Mouse (Mus musculus): ENCODE data around the gene Zfp768. TPM values are rescaled to one million over a fixed set of nuclear protein-coding genes. Genes with fewer than 3 reads are reported as not detected.
"Not testable (repeated sequence)": the region's sequence is repeated elsewhere in the genome, so short reads cannot be mapped to it uniquely, and the experiment has no call there.

Zfp768 gene
- polyA plus RNA-seq, 1 experiment from 2014 or later = 3.3 TPM

GRCm38 (mm10) chr7:127343351-127344019, 1.9 kb downstream of the Zfp768 start:
- H3K27ac ChIP-seq (ENCODE audit: low read depth, low read length) = no peak overlapping the region
- no peak for ATAC-seq (ENCODE audit: low read depth)
- no peak overlapping the region for H3K4me2 ChIP-seq (ENCODE audit: low read depth, low read length)
- WGBS = 95% methylated on average over 38 of the region's 38 CpGs
- no peaks in the 10 kb centered on the region for H3K9me3 ChIP-seq (ENCODE audit: control insufficient read depth, low read length)
- H3K27me3 ChIP-seq (ENCODE audit: control insufficient read depth, insufficient read depth, low read length) = no peaks in the 10 kb centered on the region
- H3K36me3 ChIP-seq (ENCODE audit: control insufficient read depth, insufficient read depth, low read length) = 0 out of 2 replicates have a peak, but pooled peaks cover 13% of the 10 kb centered on the region
- H3K4me3 ChIP-seq (ENCODE audit: low read depth, low read length) = no peak overlapping the region
- H3K4me1 ChIP-seq (ENCODE audit: control insufficient read depth, insufficient read depth, low read length) = peaks cover 11% of the 10 kb centered on the region; the same call in 1 of the 2 replicates
- H3K9ac ChIP-seq (replicated peaks; ENCODE audit: low read depth, low read length) = no peak overlapping the region

DNA sequence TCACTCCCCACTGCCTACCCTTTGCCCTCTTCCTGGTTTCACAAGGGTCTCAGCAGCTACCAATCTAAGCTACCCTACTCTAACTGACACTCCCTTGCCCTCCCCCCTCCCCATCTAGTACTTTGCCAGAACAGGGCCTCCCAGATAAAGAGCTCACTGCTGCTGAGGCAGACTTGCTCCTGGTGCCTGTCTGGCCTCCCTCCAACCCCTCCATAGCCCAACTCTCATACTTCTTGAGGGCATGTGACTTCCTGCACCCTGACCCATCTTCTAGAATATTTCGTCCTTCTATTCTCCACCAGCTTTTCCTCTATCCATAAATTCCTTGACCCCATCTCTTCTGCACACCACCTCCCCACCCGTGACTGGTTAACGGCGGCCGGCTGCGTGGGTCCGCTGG, 2.5 kb downstream of the Zfp768 start:
- 0 out of 2 replicates have a peak, but pooled peaks cover 13% of the 10 kb centered on the region for H3K36me3 ChIP-seq (ENCODE audit: control insufficient read depth, insufficient read depth, low read length)
- no peak overlapping the region for H3K4me3 ChIP-seq (ENCODE audit: low read depth, low read length)
- no peak overlapping the region for H3K9ac ChIP-seq (replicated peaks; ENCODE audit: low read depth, low read length)
- H3K27ac ChIP-seq (ENCODE audit: low read depth, low read length) = no peak overlapping the region
- H3K27me3 ChIP-seq (ENCODE audit: control insufficient read depth, insufficient read depth, low read length) = no peaks in the 10 kb centered on the region
- H3K4me2 ChIP-seq (ENCODE audit: low read depth, low read length) = no peak overlapping the region
- 97% methylated on average over 7 of the region's 7 CpGs for WGBS
- no peak for ATAC-seq (ENCODE audit: low read depth)
- H3K4me1 ChIP-seq (ENCODE audit: control insufficient read depth, insufficient read depth, low read length) = peaks cover 11% of the 10 kb centered on the region; the same call in 1 of the 2 replicates
- no peaks in the 10 kb centered on the region for H3K9me3 ChIP-seq (ENCODE audit: control insufficient read depth, low read length)

DNA sequence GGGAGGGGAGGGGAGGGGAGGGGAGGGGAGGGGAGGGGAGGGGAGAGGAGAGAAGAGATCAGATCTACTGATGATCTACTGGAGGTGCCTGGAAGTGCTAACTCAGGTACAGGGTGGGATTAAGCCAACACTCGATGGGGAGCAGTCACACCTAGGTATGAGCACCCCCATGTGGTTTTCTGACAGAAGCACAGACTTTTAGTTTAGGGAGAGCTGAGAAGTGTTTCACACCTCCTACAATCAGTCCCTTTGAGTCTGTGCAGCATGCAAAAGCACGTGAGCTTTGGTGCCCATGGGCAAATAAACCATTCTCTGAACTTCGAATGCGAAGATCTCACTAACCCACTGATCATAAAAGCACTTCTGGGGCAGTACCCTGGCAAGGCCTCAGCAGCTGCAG, 3.1 kb downstream of the Zfp768 start:
- Histone ChIP-seq H3K9me3 (ENCODE audit: control insufficient read depth, low read length) (no peaks in the 10 kb centered on the region), H3K27ac (ENCODE audit: low read depth, low read length) (no peak overlapping the region), H3K9ac (replicated peaks; ENCODE audit: low read depth, low read length) (no peak overlapping the region), H3K27me3 (ENCODE audit: control insufficient read depth, insufficient read depth, low read length) (no peaks in the 10 kb centered on the region), H3K36me3 (ENCODE audit: control insufficient read depth, insufficient read depth, low read length) (0 out of 2 replicates have a peak, but pooled peaks cover 13% of the 10 kb centered on the region), H3K4me1 (ENCODE audit: control insufficient read depth, insufficient read depth, low read length) (peaks cover 11% of the 10 kb centered on the region; the same call in 1 of the 2 replicates), H3K4me2 (ENCODE audit: low read depth, low read length) (no peak overlapping the region), H3K4me3 (ENCODE audit: low read depth, low read length) (no peak overlapping the region)
- 66% methylated on average over 4 of the region's 4 CpGs for WGBS
- ATAC-seq (ENCODE audit: low read depth) = no peak

- 96% methylated on average over 6 of the region's 6 CpGs for WGBS
- H3K4me2 ChIP-seq (ENCODE audit: low read depth, low read length); H3K27me3 ChIP-seq (ENCODE audit: control insufficient read depth, insufficient read depth, low read length); H3K4me1 ChIP-seq (ENCODE audit: control insufficient read depth, insufficient read depth, low read length); H3K27ac ChIP-seq (ENCODE audit: low read depth, low read length); H3K9ac ChIP-seq (replicated peaks; ENCODE audit: low read depth, low read length); ATAC-seq (ENCODE audit: low read depth); H3K9me3 ChIP-seq (ENCODE audit: control insufficient read depth, low read length); H3K4me3 ChIP-seq (ENCODE audit: low read depth, low read length): not testable (repeated sequence)
- H3K36me3 ChIP-seq (ENCODE audit: control insufficient read depth, insufficient read depth, low read length) = 0 out of 2 replicates have a peak, but pooled peaks cover 13% of the 10 kb centered on the region
Observed at GRCm38 (mm10) chr7:127341861-127342260, 3.5 kb downstream of the Zfp768 start.

DNA sequence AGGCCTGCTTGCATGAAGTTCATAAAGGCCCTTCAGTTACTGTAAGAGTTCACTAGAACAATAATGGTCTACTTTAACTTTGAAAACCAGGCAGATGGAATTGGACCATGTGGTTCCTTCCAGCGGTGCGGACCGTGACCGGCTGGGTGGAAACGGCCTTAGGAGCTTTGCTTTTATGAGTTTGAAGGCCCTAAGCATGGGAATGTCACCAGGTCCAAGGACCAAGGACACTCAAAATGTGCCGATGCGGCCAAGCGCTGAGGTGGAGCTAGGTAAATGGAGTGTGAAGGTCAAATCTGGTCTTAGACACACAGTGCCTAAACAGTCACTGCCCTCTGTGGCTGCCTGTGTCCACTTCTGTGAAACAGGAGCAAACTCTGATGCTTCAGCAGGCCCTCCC, 4.0 kb downstream of the Zfp768 start:
- peaks cover 6% of the 10 kb centered on the region; the same call in 1 of the 2 replicates for H3K4me1 ChIP-seq (ENCODE audit: control insufficient read depth, insufficient read depth, low read length)
- no peak for ATAC-seq (ENCODE audit: low read depth)
- H3K9ac ChIP-seq (replicated peaks; ENCODE audit: low read depth, low read length) = no peak overlapping the region
- 0 out of 2 replicates have a peak, but pooled peaks cover 13% of the 10 kb centered on the region for H3K36me3 ChIP-seq (ENCODE audit: control insufficient read depth, insufficient read depth, low read length)
- H3K4me2 ChIP-seq (ENCODE audit: low read depth, low read length) = no peak overlapping the region
- H3K4me3 ChIP-seq (ENCODE audit: low read depth, low read length) = no peak overlapping the region
- 97% methylated on average over 8 of the region's 8 CpGs for WGBS
- H3K9me3 ChIP-seq (ENCODE audit: control insufficient read depth, low read length) = no peaks in the 10 kb centered on the region
- H3K27me3 ChIP-seq (ENCODE audit: control insufficient read depth, insufficient read depth, low read length) = no peaks in the 10 kb centered on the region
- H3K27ac ChIP-seq (ENCODE audit: low read depth, low read length) = no peak overlapping the region

DNA sequence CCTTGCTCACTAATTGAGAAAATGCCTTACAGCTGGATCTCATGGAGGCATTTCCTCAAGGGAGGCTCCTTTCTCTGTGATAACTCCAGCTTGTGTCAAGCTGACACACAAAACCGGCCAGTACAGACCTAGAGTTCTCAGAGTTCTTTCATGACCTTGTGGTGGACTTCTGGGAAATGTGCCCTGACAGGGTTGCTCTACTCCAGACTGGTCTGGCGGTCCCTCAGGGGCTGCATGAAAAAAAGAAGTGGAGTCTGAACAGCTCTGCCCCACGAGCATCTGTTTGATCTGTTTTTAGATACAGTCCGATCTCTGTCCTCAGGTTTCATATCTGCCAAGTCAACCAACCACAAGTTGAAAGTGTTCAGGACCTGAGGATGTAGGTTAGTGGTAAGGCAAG, 7.8 kb downstream of the Zfp768 start:
- no peaks in the 10 kb centered on the region for H3K9me3 ChIP-seq (ENCODE audit: control insufficient read depth, low read length)
- no peak for ATAC-seq (ENCODE audit: low read depth)
- no peak overlapping the region for H3K4me3 ChIP-seq (ENCODE audit: low read depth, low read length)
- H3K4me1 ChIP-seq (ENCODE audit: control insufficient read depth, insufficient read depth, low read length) = no peaks in the 10 kb centered on the region
- H3K36me3 ChIP-seq (ENCODE audit: control insufficient read depth, insufficient read depth, low read length) = 0 out of 2 replicates have a peak, but pooled peaks cover 1% of the 10 kb centered on the region
- 77% methylated on average over 4 of the region's 4 CpGs for WGBS
- no peak overlapping the region for H3K27ac ChIP-seq (ENCODE audit: low read depth, low read length)
- H3K27me3 ChIP-seq (ENCODE audit: control insufficient read depth, insufficient read depth, low read length) = no peaks in the 10 kb centered on the region
- no peak overlapping the region for H3K9ac ChIP-seq (replicated peaks; ENCODE audit: low read depth, low read length)
- H3K4me2 ChIP-seq (ENCODE audit: low read depth, low read length) = no peak overlapping the region

DNA sequence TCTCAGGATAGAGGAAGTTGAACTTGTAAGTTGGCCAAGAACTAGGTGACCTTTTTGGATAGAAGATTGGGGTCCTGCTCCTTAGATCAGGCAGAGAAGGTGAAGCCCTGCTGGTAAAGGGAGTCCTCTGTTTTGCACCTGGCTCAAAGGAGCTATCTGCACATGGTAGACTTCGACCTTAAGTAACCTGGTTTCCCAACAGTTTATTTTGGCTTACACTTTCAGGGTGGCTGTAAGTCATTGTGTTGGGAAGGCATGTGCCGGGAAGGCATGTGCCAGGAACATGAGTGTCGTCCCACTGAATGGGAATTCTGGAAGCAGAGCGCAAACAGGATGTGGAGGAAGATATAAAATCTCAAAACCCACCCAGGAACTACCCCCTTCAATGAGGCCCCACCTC, 9.8 kb downstream of the Zfp768 start:
- H3K27ac ChIP-seq (ENCODE audit: low read depth, low read length) = no peak overlapping the region
- ATAC-seq (ENCODE audit: low read depth) = no peak
- H3K9me3 ChIP-seq (ENCODE audit: control insufficient read depth, low read length) = no peaks in the 10 kb centered on the region
- H3K27me3 ChIP-seq (ENCODE audit: control insufficient read depth, insufficient read depth, low read length) = no peaks in the 10 kb centered on the region
- H3K36me3 ChIP-seq (ENCODE audit: control insufficient read depth, insufficient read depth, low read length) = no peaks in the 10 kb centered on the region
- WGBS = 92% methylated on average over 4 of the region's 4 CpGs
- no peak overlapping the region for H3K4me2 ChIP-seq (ENCODE audit: low read depth, low read length)
- H3K4me3 ChIP-seq (ENCODE audit: low read depth, low read length) = no peak overlapping the region
- no peak overlapping the region for H3K9ac ChIP-seq (replicated peaks; ENCODE audit: low read depth, low read length)
- H3K4me1 ChIP-seq (ENCODE audit: control insufficient read depth, insufficient read depth, low read length) = no peaks in the 10 kb centered on the region

GRCm38 (mm10) chr7:127333240-127333639, 12.1 kb downstream of the Zfp768 start:
- ATAC-seq (ENCODE audit: low read depth) = no peak
- no peaks in the 10 kb centered on the region for H3K36me3 ChIP-seq (ENCODE audit: control insufficient read depth, insufficient read depth, low read length)
- H3K9me3 ChIP-seq (ENCODE audit: control insufficient read depth, low read length) = no peaks in the 10 kb centered on the region
- no peak overlapping the region for H3K4me3 ChIP-seq (ENCODE audit: low read depth, low read length)
- H3K27ac ChIP-seq (ENCODE audit: low read depth, low read length) = no peak overlapping the region
- no peaks in the 10 kb centered on the region for H3K27me3 ChIP-seq (ENCODE audit: control insufficient read depth, insufficient read depth, low read length)
- H3K4me1 ChIP-seq (ENCODE audit: control insufficient read depth, insufficient read depth, low read length) = no peaks in the 10 kb centered on the region
- H3K4me2 ChIP-seq (ENCODE audit: low read depth, low read length) = no peak overlapping the region
- WGBS = 91% methylated on average over 6 of the region's 6 CpGs
- no peak overlapping the region for H3K9ac ChIP-seq (replicated peaks; ENCODE audit: low read depth, low read length)

DNA sequence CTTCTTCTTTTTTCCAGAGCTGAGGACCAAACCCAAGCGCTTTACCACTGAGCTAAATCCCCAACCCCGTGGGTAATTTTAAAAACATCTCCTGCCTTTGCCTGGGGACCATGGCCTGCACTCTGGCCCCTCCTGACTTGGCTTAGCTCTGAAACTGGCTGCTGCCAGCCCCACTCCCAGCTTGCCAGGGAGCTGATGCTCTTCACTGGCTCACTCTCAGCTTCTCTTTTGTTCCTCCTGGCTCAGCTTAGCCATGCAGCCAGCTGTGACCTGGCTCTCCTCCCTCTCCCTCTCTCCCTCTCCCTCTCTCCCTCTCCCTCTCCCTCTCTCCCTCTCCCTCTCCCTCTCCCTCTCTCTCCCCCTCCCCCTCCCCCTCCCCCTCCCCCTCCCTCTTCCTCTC, 18.7 kb downstream of the Zfp768 start:
- H3K27ac ChIP-seq (ENCODE audit: low read depth, low read length) = no peak overlapping the region
- 67% methylated on average over 2 of the region's 2 CpGs for WGBS
- H3K4me3 ChIP-seq (ENCODE audit: low read depth, low read length) = no peak overlapping the region
- H3K9me3 ChIP-seq (ENCODE audit: control insufficient read depth, low read length) = no peaks in the 10 kb centered on the region
- H3K36me3 ChIP-seq (ENCODE audit: control insufficient read depth, insufficient read depth, low read length) = no peaks in the 10 kb centered on the region
- peak; percentile 44; the same call in 1 of the 2 replicates for ATAC-seq (ENCODE audit: low read depth)
- no peak overlapping the region for H3K9ac ChIP-seq (replicated peaks; ENCODE audit: low read depth, low read length)
- H3K4me1 ChIP-seq (ENCODE audit: control insufficient read depth, insufficient read depth, low read length) = no peaks in the 10 kb centered on the region
- H3K27me3 ChIP-seq (ENCODE audit: control insufficient read depth, insufficient read depth, low read length) = no peaks in the 10 kb centered on the region
- H3K4me2 ChIP-seq (ENCODE audit: low read depth, low read length) = no peak overlapping the region
